Mouse (Mus musculus): Measurements from ENCODE around the gene Cbx3.
"Not testable (repeated sequence)": the region's sequence is repeated elsewhere in the genome, so short reads cannot be mapped to it uniquely, and the experiment has no call there.

The Cbx3 gene

GRCm38 (mm10) chr6:51469715-51470310 is 347 bp upstream of the Cbx3 start, which contains the start of gene Hnrnpa2b1:
TSS of gene Hnrnpa2b1 (minus strand) at chr6:51469894.
- DNase-seq (ENCODE audit: low read depth): peak; percentile 98

GRCm38 (mm10) chr6:51471179-51471505 is 982 bp downstream of the Cbx3 start:
- no peak for DNase-seq (ENCODE audit: low read depth)

GRCm38 (mm10) chr6:51471782-51472181 is 1.6 kb downstream of the Cbx3 start:
- no peak for DNase-seq (ENCODE audit: low read depth)

- no peak for DNase-seq (ENCODE audit: low read depth)
Measured at GRCm38 (mm10) chr6:51472213-51472612, 2.1 kb downstream of the Cbx3 start.

- DNase-seq (ENCODE audit: low read depth): peak; percentile 85
Measured at GRCm38 (mm10) chr6:51479136-51479731, 9.1 kb downstream of the Cbx3 start.

GRCm38 (mm10) chr6:51481548-51481947 is 11.4 kb downstream of the Cbx3 start:
- DNase-seq (ENCODE audit: low read depth): no peak

- no peak for DNase-seq (ENCODE audit: low read depth)
Measured at GRCm38 (mm10) chr6:51483861-51484260, 13.7 kb downstream of the Cbx3 start.

GRCm38 (mm10) chr6:51484556-51484955 is 14.4 kb downstream of the Cbx3 start:
- not testable (repeated sequence) for DNase-seq (ENCODE audit: low read depth)

GRCm38 (mm10) chr6:51485646-51486045 is 15.5 kb downstream of the Cbx3 start:
- DNase-seq (ENCODE audit: low read depth): no peak

GRCm38 (mm10) chr6:51486076-51486710 is 16.0 kb downstream of the Cbx3 start:
- no peak for DNase-seq (ENCODE audit: low read depth)

GRCm38 (mm10) chr6:51486731-51487130 is 16.6 kb downstream of the Cbx3 start:
- DNase-seq (ENCODE audit: low read depth): no peak

GRCm38 (mm10) chr6:51489787-51490186 is 19.6 kb downstream of the Cbx3 start:
- no peak for DNase-seq (ENCODE audit: low read depth)

GRCm38 (mm10) chr6:51497321-51498111 is 27.4 kb downstream of the Cbx3 start:
- no peak for DNase-seq (ENCODE audit: low read depth)

GRCm38 (mm10) chr6:51505671-51506070 is 35.5 kb downstream of the Cbx3 start:
- DNase-seq (ENCODE audit: low read depth): no peak

- no peak for DNase-seq (ENCODE audit: low read depth)
Measured at GRCm38 (mm10) chr6:51507556-51507955, 37.4 kb downstream of the Cbx3 start.

GRCm38 (mm10) chr6:51508750-51509648 is 38.8 kb downstream of the Cbx3 start:
- DNase-seq (ENCODE audit: low read depth): peak; percentile 67

- DNase-seq (ENCODE audit: low read depth): peak; percentile 52
Measured at GRCm38 (mm10) chr6:51510094-51510493, 39.9 kb downstream of the Cbx3 start.

GRCm38 (mm10) chr6:51510946-51511345 is 40.8 kb downstream of the Cbx3 start:
- DNase-seq (ENCODE audit: low read depth): no peak

- DNase-seq (ENCODE audit: low read depth): no peak
Measured at GRCm38 (mm10) chr6:51513745-51514144, 43.6 kb downstream of the Cbx3 start.

- DNase-seq (ENCODE audit: low read depth): no peak
Measured at GRCm38 (mm10) chr6:51514860-51515259, 44.7 kb downstream of the Cbx3 start.

GRCm38 (mm10) chr6:51523310-51523709 is 53.1 kb downstream of the Cbx3 start:
- no peak for DNase-seq (ENCODE audit: low read depth)

All from c-Kit-positive CD71-positive TER-119-negative erythroid progenitor cells, embryonic 14.5 days (primary cell).